Mouse (Mus musculus) intestine, postnatal 0 days (tissue): ENCODE measurements around the gene Tspan2. TPM values are rescaled to one million over a fixed set of nuclear protein-coding genes. Genes with fewer than 3 reads are reported as not detected.

Experiments
- ATAC-seq: fragments of 200-750 bp; cut with Nextera tagmentation; 2 replicates; pipeline ENCODE4 v1.8.0; 2017; ENCODE audit warnings: mild to moderate bottlenecking, moderate TSS enrichment, moderate library complexity
- H3K27ac ChIP-seq: fragments of 300-500 bp; sonication (generic); 2 replicates; pipeline ENCODE4 v1.5.1; 2014; ENCODE audit warnings: mild to moderate bottlenecking, low read depth, low read length, moderate library complexity
- H3K27me3 ChIP-seq: fragments of 300-500 bp; sonication (generic); replicated peaks from 2 replicates; pipeline ENCODE4 v1.6.1; 2014; ENCODE audit warnings: low read length, mixed read lengths; ENCODE audit not compliant: control insufficient read depth, insufficient read depth
- H3K36me3 ChIP-seq: fragments of 300-500 bp; sonication (generic); 2 replicates; pipeline ENCODE4 v1.6.1; 2014; ENCODE audit warnings: mild to moderate bottlenecking, moderate library complexity; ENCODE audit not compliant: control insufficient read depth, insufficient read depth
- H3K4me1 ChIP-seq: fragments of 300-500 bp; sonication (generic); replicated peaks from 2 replicates; pipeline ENCODE4 v1.6.1; 2014; ENCODE audit warnings: antibody characterized with exemption, low read length, mixed read lengths; ENCODE audit not compliant: control insufficient read depth, insufficient read depth
- H3K4me2 ChIP-seq: fragments of 300-500 bp; sonication (generic); replicated peaks from 2 replicates; pipeline ENCODE4 v1.6.1; 2014; ENCODE audit warnings: low read depth, mild to moderate bottlenecking, moderate library complexity
- H3K4me3 ChIP-seq: fragments of 300-500 bp; sonication (generic); 2 replicates; pipeline ENCODE4 v1.5.1; 2014; ENCODE audit warnings: low read depth, low read length
- H3K9ac ChIP-seq: fragments of 300-500 bp; sonication (generic); 2 replicates; pipeline ENCODE4 v1.6.1; 2014; ENCODE audit warnings: mild to moderate bottlenecking, low read depth, low read length
- H3K9me3 ChIP-seq: fragments of 300-500 bp; sonication (generic); 2 replicates; pipeline ENCODE4 v1.6.1; 2016; ENCODE audit warnings: mixed run types; ENCODE audit not compliant: control insufficient read depth
- CTCF ChIP-seq: sonication (generic); IDR thresholded peaks from 2 replicates; pipeline ENCODE4 v1.5.1; 2016; ENCODE audit warnings: low read depth, mild to moderate bottlenecking, control low read depth, antibody characterized with exemption, moderate library complexity
- WGBS: fragments of 180-500 bp; shearing (Covaris S2); extraction: QIAGEN DNeasy Blood & Tissue Kit; methylation state at CpG from one replicate; pipeline ENCODE4 v1.1.7; 2014; 5-methylcytosine and 5-hydroxymethylcytosine counted together
- polyA plus RNA-seq: library from polyadenylated mRNA; unstranded; fragments of >200 nt; fragmentation: Nextera tagmentation; extraction: Ambion mirVana; gene quantifications from 2 replicates; pipeline ENCODE4 v1.2.1, GENCODE M21; 2015

Tspan2 gene
- polyA plus RNA-seq, 1 experiment from 2014 or later: 12.6 TPM

GRCm38 (mm10) chr3:102746174-102746573 is 11.8 kb downstream of the Tspan2 start:
- no peak for TF ChIP-seq CTCF
- H3K27me3 ChIP-seq: no peaks in the 10 kb centered on the region
- no peak overlapping the region for H3K27ac ChIP-seq
- H3K36me3 ChIP-seq: 0 out of 2 replicates have a peak, but pooled peaks cover 6% of the 10 kb centered on the region
- no peak for ATAC-seq
- 86% methylated on average over 4 of the region's 4 CpGs for WGBS
- no peak overlapping the region for H3K9ac ChIP-seq
- no peaks in the 10 kb centered on the region for H3K4me1 ChIP-seq
- H3K4me3 ChIP-seq: no peak overlapping the region
- no peak overlapping the region for H3K4me2 ChIP-seq
- no peaks in the 10 kb centered on the region for H3K9me3 ChIP-seq

GRCm38 (mm10) chr3:102748038-102748437 is 13.7 kb downstream of the Tspan2 start:
- no peak for TF ChIP-seq CTCF
- H3K9ac ChIP-seq: no peak overlapping the region
- 65% methylated on average over 3 of the region's 3 CpGs for WGBS
- 0 out of 2 replicates have a peak, but pooled peaks cover 6% of the 10 kb centered on the region for H3K36me3 ChIP-seq
- no peak overlapping the region for H3K4me2 ChIP-seq
- no peak overlapping the region for H3K27ac ChIP-seq
- H3K9me3 ChIP-seq: no peaks in the 10 kb centered on the region
- H3K27me3 ChIP-seq: no peaks in the 10 kb centered on the region
- no peak for ATAC-seq
- no peaks in the 10 kb centered on the region for H3K4me1 ChIP-seq
- H3K4me3 ChIP-seq: no peak overlapping the region

GRCm38 (mm10) chr3:102748686-102749085 is 14.4 kb downstream of the Tspan2 start:
- Histone ChIP-seq H3K27me3 (no peaks in the 10 kb centered on the region), H3K4me3 (no peak overlapping the region), H3K4me2 (no peak overlapping the region), H3K9me3 (no peaks in the 10 kb centered on the region), H3K4me1 (no peaks in the 10 kb centered on the region), H3K27ac (no peak overlapping the region), H3K36me3 (0 out of 2 replicates have a peak, but pooled peaks cover 6% of the 10 kb centered on the region), H3K9ac (no peak overlapping the region)
- no peak for ATAC-seq
- WGBS: 78% methylated on average over 5 of the region's 5 CpGs
- TF ChIP-seq CTCF: no peak

- TF ChIP-seq CTCF: no peak
- no peak overlapping the region for H3K9ac ChIP-seq
- no peak overlapping the region for H3K27ac ChIP-seq
- ATAC-seq: no peak
- H3K4me2 ChIP-seq: no peak overlapping the region
- H3K4me3 ChIP-seq: no peak overlapping the region
- no peaks in the 10 kb centered on the region for H3K9me3 ChIP-seq
- H3K4me1 ChIP-seq: peaks cover 2% of the 10 kb centered on the region; the same call in 1 of the 2 replicates
- WGBS: 74% methylated on average over 5 of the region's 5 CpGs
- H3K36me3 ChIP-seq: 0 out of 2 replicates have a peak, but pooled peaks cover 10% of the 10 kb centered on the region
- no peaks in the 10 kb centered on the region for H3K27me3 ChIP-seq
These were observed 16.8 kb downstream of the Tspan2 start for GRCm38 (mm10) chr3:102751136-102751535.

- Histone ChIP-seq H3K27ac (no peak overlapping the region), H3K36me3 (0 out of 2 replicates have a peak, but pooled peaks cover 10% of the 10 kb centered on the region), H3K4me1 (peaks cover 4% of the 10 kb centered on the region; the same call in 1 of the 2 replicates), H3K4me2 (no peak overlapping the region), H3K27me3 (no peaks in the 10 kb centered on the region), H3K4me3 (no peak overlapping the region), H3K9ac (no peak overlapping the region), H3K9me3 (no peaks in the 10 kb centered on the region)
- no peak for TF ChIP-seq CTCF
- no peak for ATAC-seq
- WGBS: 90% methylated on average over 3 of the region's 3 CpGs
These were observed 17.2 kb downstream of the Tspan2 start for GRCm38 (mm10) chr3:102751536-102751935.

GRCm38 (mm10) chr3:102752053-102752452 is 17.7 kb downstream of the Tspan2 start:
- H3K27me3 ChIP-seq: no peaks in the 10 kb centered on the region
- H3K4me2 ChIP-seq: no peak overlapping the region
- H3K9ac ChIP-seq: no peak overlapping the region
- no peak for TF ChIP-seq CTCF
- no peak overlapping the region for H3K27ac ChIP-seq
- WGBS: 98% methylated on average over 4 of the region's 4 CpGs
- ATAC-seq: no peak
- H3K4me1 ChIP-seq: peaks cover 4% of the 10 kb centered on the region; the same call in 1 of the 2 replicates
- no peaks in the 10 kb centered on the region for H3K9me3 ChIP-seq
- no peak overlapping the region for H3K4me3 ChIP-seq
- H3K36me3 ChIP-seq: 0 out of 2 replicates have a peak, but pooled peaks cover 10% of the 10 kb centered on the region
